Mouse (Mus musculus) liver, embryonic 14.5 days (tissue): ENCODE results near the gene R3hdm4.

Source experiments
- CTCF ChIP-seq: IDR thresholded peaks from 2 replicates; pipeline ENCODE4 v1.5.1; 2016; ENCODE audit warnings: antibody characterized with exemption, low read depth, control low read depth
- EP300 ChIP-seq: IDR thresholded peaks from 2 replicates; pipeline ENCODE4 v1.6.1; 2016; ENCODE audit warnings: antibody characterized with exemption, low read depth

DNA sequence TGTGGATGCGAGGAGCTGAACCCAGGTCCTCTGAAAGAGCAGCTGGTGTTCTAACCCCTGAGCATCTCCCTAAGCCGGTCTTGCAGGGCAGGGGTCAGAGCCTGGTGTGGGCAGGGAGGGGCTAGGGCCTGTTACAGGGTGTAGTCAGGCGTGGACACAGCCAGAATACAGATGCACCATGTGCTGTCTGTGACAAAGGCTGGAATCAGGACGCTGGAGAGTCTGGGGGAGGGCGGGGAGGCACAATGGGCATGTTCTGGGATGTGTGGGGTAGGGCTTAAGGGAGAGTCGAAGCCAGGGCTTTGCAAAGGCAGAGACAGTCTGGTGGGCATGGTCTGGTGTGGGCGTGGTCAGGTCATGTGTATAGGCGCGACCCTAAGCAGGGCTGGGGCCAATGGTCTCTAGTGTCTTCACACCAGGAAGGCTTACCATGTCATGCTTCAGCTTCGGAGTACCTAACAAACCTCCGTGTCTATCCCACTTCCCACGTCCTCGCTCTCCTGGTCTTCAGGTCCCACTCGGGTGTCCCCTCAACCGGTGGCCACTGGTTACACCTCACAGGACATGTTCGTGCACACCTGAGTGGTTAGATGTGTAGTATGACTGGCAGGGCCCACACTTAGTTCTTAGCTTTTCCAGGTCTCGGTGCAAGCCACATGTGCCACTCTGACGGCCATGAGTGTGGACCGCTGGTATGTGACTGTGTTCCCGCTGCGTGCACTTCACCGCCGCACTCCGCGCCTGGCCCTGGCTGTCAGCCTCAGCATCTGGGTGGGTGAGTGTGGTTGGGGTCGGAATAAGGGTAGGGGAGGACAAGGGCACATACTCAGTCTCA is 735 bp downstream of the R3hdm4 start:
- TF ChIP-seq CTCF: no peak
- TF ChIP-seq EP300: no peak
